22 mouse cellular contexts compared by ENCODE assay signal in the genomic region with DNA sequence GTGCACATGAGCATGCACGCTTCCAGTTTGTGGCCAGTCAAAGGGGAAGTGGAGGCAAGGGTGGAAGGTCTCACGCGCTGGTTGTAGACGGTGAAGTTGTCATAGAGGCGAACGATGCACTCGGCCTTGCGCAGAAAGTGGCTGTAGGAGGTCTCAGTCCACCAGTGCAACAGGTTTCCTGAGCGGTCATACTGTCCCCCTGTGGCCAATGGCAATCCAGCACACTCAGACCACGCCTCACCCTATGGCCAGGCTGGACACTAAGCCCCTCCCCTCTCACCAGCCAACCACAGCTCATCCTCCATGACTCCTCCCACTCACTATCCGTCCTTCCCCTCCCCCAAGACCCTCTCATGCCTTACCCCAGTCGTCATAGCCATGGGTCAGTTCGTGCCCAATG. TPM values are rescaled to one million over a fixed set of nuclear protein-coding genes. Genes with fewer than 3 reads are reported as not detected.
DNase-seq lines count a peak whose midpoint lies in the region; ATAC-seq and TF ChIP-seq lines count a peak whose summit lies in the region.
"Had no signal": no experiment of that assay in that cellular context is flagged by ENCODE, and none has a peak within 500 bp of the region (broad histone marks: within the 10 kb centered on the region; RNA-seq: fewer than 3 reads in every experiment).

No protein-coding gene starts in this region.

- intact Hi-C loops in gastrocnemius, postnatal 14 days (cut with DNase I; ENCODE audit: low total_unique reads): no loop called here

- ATAC-seq in forebrain, embryonic 12.5 days (ENCODE audit: low FRiP score): no peak
- 0 out of 2 replicates have a peak, but pooled peaks have one; percentile 30 for ATAC-seq in lung, embryonic 14.5 days (ENCODE audit: insufficient read depth)
- ATAC-seq: forebrain, embryonic 13.5 days had no signal

- WGBS in forebrain, embryonic 10.5 days: 34% methylated on average over 13 of the region's 13 CpGs
- 37% methylated on average over 13 of the region's 13 CpGs for WGBS in forebrain, embryonic 12.5 days
- WGBS in lung, embryonic 14.5 days: 28% methylated on average over 13 of the region's 13 CpGs

- no peak overlapping the region for H3K27ac ChIP-seq in forebrain, embryonic 10.5 days
- H3K27ac ChIP-seq in forebrain, embryonic 12.5 days: no peak overlapping the region
- H3K27ac ChIP-seq in lung, embryonic 14.5 days (ENCODE audit: low read depth): no peak overlapping the region
- H3K27ac ChIP-seq: embryonic facial prominence, embryonic 13.5 days; forebrain, embryonic 13.5 days; neural tube, embryonic 13.5 days had no signal

- no peak for DNase-seq in forebrain, embryonic 10.5 days (ENCODE audit: extremely low spot score, low spot score)
- DNase-seq in lung, embryonic 14.5 days: no peak
- no peak for DNase-seq in lung, postnatal 36 days
- peak; percentile 37 for DNase-seq in embryo, embryonic 11 days
- DNase-seq in retina, postnatal 1 day: peak; percentile 57
- no peak for DNase-seq in gastrocnemius, postnatal 14 days
- no peak for DNase-seq in frontal cortex, postnatal 25 days (ENCODE audit: low spot score in 2 of 2)
- DNase-seq: cerebellum, adult 8-10 months; heart, postnatal 4 days; kidney, adult 18-20 months; kidney, postnatal 4 days; lung, adult 18-20 months; right cerebral cortex, adult 18-20 months had no signal

- peaks cover 22% of the 10 kb centered on the region for H3K4me1 ChIP-seq in forebrain, embryonic 10.5 days
- H3K4me1 ChIP-seq in forebrain, embryonic 12.5 days: peaks cover 9% of the 10 kb centered on the region
- H3K4me1 ChIP-seq in lung, embryonic 14.5 days (ENCODE audit: insufficient read depth): no peaks in the 10 kb centered on the region

- H3K27me3 ChIP-seq in forebrain, embryonic 10.5 days (ENCODE audit: poor library complexity, severe bottlenecking): peaks cover 80% of the 10 kb centered on the region
- peaks cover 72% of the 10 kb centered on the region for H3K27me3 ChIP-seq in forebrain, embryonic 12.5 days
- H3K27me3 ChIP-seq in lung, embryonic 14.5 days (ENCODE audit: insufficient read depth, low read length): peaks cover 47% of the 10 kb centered on the region

- peak overlapping the region; percentile 26 for H3K4me3 ChIP-seq in forebrain, embryonic 10.5 days
- H3K4me3 ChIP-seq in forebrain, embryonic 12.5 days (replicated peaks): no peak overlapping the region
- no peak overlapping the region for H3K4me3 ChIP-seq in lung, embryonic 14.5 days (ENCODE audit: low read depth, low read length)
- H3K4me3 ChIP-seq: embryonic facial prominence, embryonic 13.5 days; forebrain, embryonic 13.5 days; heart, embryonic 12.5 days; neural tube, embryonic 13.5 days had no signal

- no peak overlapping the region for H3K4me2 ChIP-seq in forebrain, embryonic 12.5 days
- H3K4me2 ChIP-seq in lung, embryonic 14.5 days: no peak overlapping the region
- H3K4me2 ChIP-seq: embryonic facial prominence, embryonic 13.5 days; forebrain, embryonic 13.5 days; heart, embryonic 12.5 days; neural tube, embryonic 13.5 days had no signal

- no peaks in the 10 kb centered on the region for H3K9me3 ChIP-seq in forebrain, embryonic 10.5 days
- H3K9me3 ChIP-seq in forebrain, embryonic 12.5 days: no peaks in the 10 kb centered on the region
- H3K9me3 ChIP-seq in lung, embryonic 14.5 days (ENCODE audit: low read depth, low read length): no peaks in the 10 kb centered on the region
- H3K9me3 ChIP-seq: embryonic facial prominence, embryonic 13.5 days; forebrain, embryonic 13.5 days; heart, embryonic 12.5 days; neural tube, embryonic 13.5 days had no signal

- no peak for TF ChIP-seq CTCF in lung, embryonic 14.5 days (IDR thresholded peaks at IDR 0.05; ENCODE audit: low read depth)

- no peak overlapping the region for H3K9ac ChIP-seq in forebrain, embryonic 12.5 days
- H3K9ac ChIP-seq in lung, embryonic 14.5 days: no peak overlapping the region
- H3K9ac ChIP-seq: embryonic facial prominence, embryonic 13.5 days; forebrain, embryonic 13.5 days; heart, embryonic 12.5 days; neural tube, embryonic 13.5 days had no signal

- H3K36me3 ChIP-seq in forebrain, embryonic 10.5 days (replicated peaks): no peaks in the 10 kb centered on the region
- H3K36me3 ChIP-seq in forebrain, embryonic 12.5 days (replicated peaks): no peaks in the 10 kb centered on the region
- no peaks in the 10 kb centered on the region for H3K36me3 ChIP-seq in lung, embryonic 14.5 days (ENCODE audit: insufficient read depth)
- H3K36me3 ChIP-seq: embryonic facial prominence, embryonic 13.5 days; heart, embryonic 12.5 days; neural tube, embryonic 13.5 days had no signal

RNA-seq across cellular contexts. Expression of gene Ecel1, which starts 6.9 kb away (rescaled TPM):
- 1.1 and 1.2 TPM in 2 replicates for polyA plus RNA-seq in forebrain, embryonic 10.5 days (2016; fragmentation: Nextera tagmentation; extraction: Ambion mirVana)
- polyA plus RNA-seq in forebrain, embryonic 12.5 days (2016; fragmentation: Nextera tagmentation; extraction: Ambion mirVana): 18.3 and 23.2 TPM in 2 replicates
- 0.26 and 0.61 TPM in 2 replicates for polyA plus RNA-seq in lung, embryonic 14.5 days (2014; fragmentation: Nextera tagmentation; extraction: Ambion mirVana)
- total RNA-seq in gastrocnemius, postnatal 14 days (2021): not detected
- total RNA-seq: CH12.LX; gastrocnemius, adult 8-10 months had no signal

RNA-seq across cellular contexts. Expression of gene Akp3, which starts 24.6 kb away (rescaled TPM):
- polyA plus RNA-seq in forebrain, embryonic 10.5 days (2016; fragmentation: Nextera tagmentation; extraction: Ambion mirVana): not detected in 2 replicates
- polyA plus RNA-seq in forebrain, embryonic 12.5 days (2016; fragmentation: Nextera tagmentation; extraction: Ambion mirVana): not detected in 2 replicates
- not detected in 2 replicates for polyA plus RNA-seq in lung, embryonic 14.5 days (2014; fragmentation: Nextera tagmentation; extraction: Ambion mirVana)
- total RNA-seq in gastrocnemius, postnatal 14 days (2021): not detected
- total RNA-seq: CH12.LX; gastrocnemius, adult 8-10 months; heart, postnatal 4 days; layer of hippocampus, postnatal 25 days had no signal
- polyA plus RNA-seq: embryonic facial prominence, embryonic 13.5 days; forebrain, embryonic 13.5 days; heart, embryonic 12.5 days; limb, embryonic 11.5 days; neural tube, embryonic 13.5 days had no signal

RNA-seq across cellular contexts. Expression of gene Prss56, which starts 33.7 kb away (rescaled TPM):
- polyA plus RNA-seq in forebrain, embryonic 10.5 days (2016; fragmentation: Nextera tagmentation; extraction: Ambion mirVana): not detected in 2 replicates
- polyA plus RNA-seq in forebrain, embryonic 12.5 days (2016; fragmentation: Nextera tagmentation; extraction: Ambion mirVana): not detected in 2 replicates
- polyA plus RNA-seq in lung, embryonic 14.5 days (2014; fragmentation: Nextera tagmentation; extraction: Ambion mirVana): not detected in 2 replicates
- not detected for total RNA-seq in gastrocnemius, postnatal 14 days (2021)
- total RNA-seq: CH12.LX; gastrocnemius, adult 8-10 months; heart, postnatal 4 days had no signal
- polyA plus RNA-seq: embryonic facial prominence, embryonic 13.5 days; heart, embryonic 12.5 days; limb, embryonic 11.5 days had no signal

RNA-seq across cellular contexts. Expression of gene Chrnd, which starts 41.0 kb away (rescaled TPM):
- polyA plus RNA-seq in forebrain, embryonic 10.5 days (2016; fragmentation: Nextera tagmentation; extraction: Ambion mirVana): not detected in 2 replicates
- 0.10 TPM in 1 of 2 replicates, not detected in the other for polyA plus RNA-seq in forebrain, embryonic 12.5 days (2016; fragmentation: Nextera tagmentation; extraction: Ambion mirVana)
- not detected in 2 replicates for polyA plus RNA-seq in lung, embryonic 14.5 days (2014; fragmentation: Nextera tagmentation; extraction: Ambion mirVana)
- total RNA-seq in gastrocnemius, postnatal 14 days (2021): 1 to 10 TPM; 4.4 to 5.2 TPM
- total RNA-seq: CH12.LX; heart, postnatal 4 days; layer of hippocampus, postnatal 25 days had no signal
- polyA plus RNA-seq: forebrain, embryonic 13.5 days; heart, embryonic 12.5 days had no signal

RNA-seq across cellular contexts. Expression of gene Alpi, which starts 48.0 kb away (rescaled TPM):
- polyA plus RNA-seq in forebrain, embryonic 10.5 days (2016; fragmentation: Nextera tagmentation; extraction: Ambion mirVana): not detected in 2 replicates
- polyA plus RNA-seq in forebrain, embryonic 12.5 days (2016; fragmentation: Nextera tagmentation; extraction: Ambion mirVana): not detected in 2 replicates
- polyA plus RNA-seq in lung, embryonic 14.5 days (2014; fragmentation: Nextera tagmentation; extraction: Ambion mirVana): not detected in 2 replicates
- total RNA-seq in gastrocnemius, postnatal 14 days (2021): not detected
- total RNA-seq: CH12.LX; gastrocnemius, adult 8-10 months; heart, postnatal 4 days; layer of hippocampus, postnatal 25 days had no signal
- polyA plus RNA-seq: embryonic facial prominence, embryonic 13.5 days; forebrain, embryonic 13.5 days; heart, embryonic 12.5 days; limb, embryonic 11.5 days; neural tube, embryonic 13.5 days had no signal

Comparison
In these comparisons a context has a peak if more than half of its experiments do, and no peak if none do; other contexts are left out.
1. DNase-seq: peak in embryo, embryonic 11 days (single experiment) and retina, postnatal 1 day (single experiment); none in forebrain, embryonic 10.5 days (single experiment), lung, embryonic 14.5 days (single experiment), lung, postnatal 36 days (single experiment), gastrocnemius, postnatal 14 days (single experiment) and frontal cortex, postnatal 25 days (0 of 2).